Mouse (Mus musculus) heart, embryonic 15.5 days (tissue): ENCODE measurements around the gene Mob3b. TPM values are rescaled to one million over a fixed set of nuclear protein-coding genes. Genes with fewer than 3 reads are reported as not detected.

Experiments
- ATAC-seq: fragments of 200-750 bp; cut with Nextera tagmentation; replicated peaks from 2 replicates; pipeline ENCODE4 v1.8.0; 2017; ENCODE audit warnings: low read depth, moderate TSS enrichment; ENCODE audit not compliant: insufficient number of reproducible peaks, insufficient read depth, low FRiP score
- H3K27ac ChIP-seq: fragments of 300-500 bp; sonication (generic); 2 replicates; pipeline ENCODE4 v1.5.1; 2015; ENCODE audit warnings: mild to moderate bottlenecking, inconsistent platforms
- H3K27me3 ChIP-seq: fragments of 300-500 bp; sonication (generic); 2 replicates; pipeline ENCODE4 v1.6.1; 2015; ENCODE audit warnings: inconsistent platforms
- H3K36me3 ChIP-seq: fragments of 300-500 bp; sonication (generic); 2 replicates; pipeline ENCODE4 v1.6.1; 2015; ENCODE audit warnings: mild to moderate bottlenecking, inconsistent platforms
- H3K4me1 ChIP-seq: fragments of 300-500 bp; sonication (generic); replicated peaks from 2 replicates; pipeline ENCODE4 v1.6.1; 2015; ENCODE audit warnings: inconsistent platforms
- H3K4me2 ChIP-seq: fragments of 300-500 bp; sonication (generic); 2 replicates; pipeline ENCODE4 v1.6.1; 2015; ENCODE audit warnings: inconsistent platforms, mild to moderate bottlenecking, moderate library complexity
- H3K4me3 ChIP-seq: fragments of 300-500 bp; sonication (generic); 2 replicates; pipeline ENCODE4 v1.5.1; 2015; ENCODE audit warnings: mild to moderate bottlenecking, inconsistent platforms
- H3K9ac ChIP-seq: fragments of 300-500 bp; sonication (generic); 2 replicates; pipeline ENCODE4 v1.6.1; 2015; ENCODE audit warnings: mild to moderate bottlenecking, inconsistent platforms
- H3K9me3 ChIP-seq: fragments of 300-500 bp; sonication (generic); replicated peaks from 2 replicates; pipeline ENCODE4 v1.6.1; 2016; ENCODE audit warnings: inconsistent platforms
- WGBS: fragments of 180-500 bp; shearing (Covaris S2); methylation state at CpG from one replicate; pipeline ENCODE4 v1.1.7; 2015; ENCODE audit warnings: mixed read lengths; 5-methylcytosine and 5-hydroxymethylcytosine counted together
- polyA plus RNA-seq: library from polyadenylated mRNA; unstranded; fragments of >200 nt; fragmentation: Nextera tagmentation; extraction: Ambion mirVana; gene quantifications from 2 replicates; pipeline ENCODE4 v1.2.1, GENCODE M21; 2015

The Mob3b gene
- polyA plus RNA-seq, 1 experiment from 2014 or later = 4.1 TPM

GRCm38 (mm10) chr4:35127759-35128158, 29.5 kb downstream of the Mob3b start:
- Histone ChIP-seq H3K4me2 (no peak overlapping the region), H3K9ac (no peak overlapping the region), H3K27me3 (no peaks in the 10 kb centered on the region), H3K27ac (no peak overlapping the region), H3K4me1 (peaks cover 5% of the 10 kb centered on the region), H3K9me3 (no peaks in the 10 kb centered on the region), H3K4me3 (no peak overlapping the region), H3K36me3 (no peaks in the 10 kb centered on the region)
- WGBS = 50% methylated on average over 6 of the region's 6 CpGs
- no peak for ATAC-seq

DNA sequence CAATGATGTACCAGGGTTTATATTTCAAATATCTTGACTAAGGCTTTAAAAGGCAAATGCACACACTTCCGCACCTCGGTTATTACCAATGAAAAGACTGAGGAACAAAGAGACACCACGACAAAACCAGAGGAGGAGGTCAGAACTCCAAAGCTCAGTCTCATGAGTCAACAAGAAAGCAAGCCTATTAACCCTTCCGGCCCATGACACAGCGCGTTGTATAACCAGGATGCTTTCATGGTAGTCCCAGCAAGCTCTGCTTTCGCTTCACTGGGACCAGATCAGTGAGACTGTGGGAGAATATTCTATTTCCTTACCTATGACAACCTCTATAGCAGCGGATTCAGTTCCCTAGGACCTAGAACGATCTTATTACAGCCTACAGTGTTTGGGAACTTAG, 30.5 kb downstream of the Mob3b start:
- no peaks in the 10 kb centered on the region for H3K27me3 ChIP-seq
- no peaks in the 10 kb centered on the region for H3K36me3 ChIP-seq
- H3K9me3 ChIP-seq = no peaks in the 10 kb centered on the region
- WGBS = 83% methylated on average over 9 of the region's 9 CpGs
- H3K27ac ChIP-seq = no peak overlapping the region
- H3K9ac ChIP-seq = no peak overlapping the region
- H3K4me2 ChIP-seq = no peak overlapping the region
- peaks cover 5% of the 10 kb centered on the region for H3K4me1 ChIP-seq
- no peak for ATAC-seq
- no peak overlapping the region for H3K4me3 ChIP-seq

- H3K36me3 ChIP-seq = no peaks in the 10 kb centered on the region
- no peak overlapping the region for H3K4me3 ChIP-seq
- no peaks in the 10 kb centered on the region for H3K9me3 ChIP-seq
- no peak overlapping the region for H3K9ac ChIP-seq
- H3K27ac ChIP-seq = no peak overlapping the region
- no peak for ATAC-seq
- H3K4me2 ChIP-seq = no peak overlapping the region
- 25% methylated on average over 6 of the region's 6 CpGs for WGBS
- no peaks in the 10 kb centered on the region for H3K27me3 ChIP-seq
- H3K4me1 ChIP-seq = peaks cover 4% of the 10 kb centered on the region
These were observed 31.9 kb downstream of the Mob3b start for GRCm38 (mm10) chr4:35125299-35125777.

DNA sequence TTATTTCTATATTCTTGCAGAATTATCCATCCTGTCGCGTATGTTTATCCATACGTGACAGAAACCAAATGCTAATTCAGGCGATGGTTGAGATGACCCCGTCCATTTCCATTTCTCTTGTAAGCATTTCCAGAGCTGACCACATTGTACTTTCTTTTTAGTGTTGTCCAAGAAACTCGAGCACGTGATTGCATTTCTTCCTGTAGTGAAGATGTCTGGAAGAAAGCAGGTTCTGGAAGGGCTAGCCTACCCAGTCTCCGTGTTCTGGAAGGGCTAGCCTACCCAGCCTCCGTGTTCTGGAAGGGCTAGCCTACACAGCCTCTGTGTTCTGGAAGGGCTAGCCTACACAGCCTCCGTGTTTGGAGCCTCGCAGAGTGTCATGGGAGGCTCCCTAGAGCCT, 33.3 kb downstream of the Mob3b start:
- H3K4me2 ChIP-seq = no peak overlapping the region
- no peak overlapping the region for H3K27ac ChIP-seq
- no peaks in the 10 kb centered on the region for H3K9me3 ChIP-seq
- H3K9ac ChIP-seq = no peak overlapping the region
- H3K36me3 ChIP-seq = no peaks in the 10 kb centered on the region
- peaks cover 2% of the 10 kb centered on the region; the same call in 1 of the 2 replicates for H3K4me1 ChIP-seq
- ATAC-seq = no peak
- no peaks in the 10 kb centered on the region for H3K27me3 ChIP-seq
- WGBS = 81% methylated on average over 11 of the region's 11 CpGs
- H3K4me3 ChIP-seq = no peak overlapping the region

DNA sequence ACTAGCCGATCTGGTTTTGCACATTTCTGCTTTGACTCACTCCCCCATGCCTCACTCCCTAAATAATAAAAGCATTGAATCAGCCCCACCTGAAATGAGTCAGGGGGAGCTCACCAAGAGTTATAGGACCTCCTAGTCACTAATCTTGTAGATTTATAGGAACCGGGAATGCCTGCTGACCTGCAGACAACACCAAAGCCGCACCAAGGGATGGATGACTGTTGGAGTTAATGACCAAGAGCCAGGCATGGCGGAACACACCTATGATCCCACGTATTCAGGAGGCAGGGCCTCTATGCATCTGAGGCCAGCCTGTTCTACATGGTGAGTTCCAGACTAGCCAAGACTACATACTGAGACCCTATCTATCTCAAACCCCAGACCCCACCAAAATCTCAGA, 34.2 kb downstream of the Mob3b start:
- Histone ChIP-seq H3K9ac (no peak overlapping the region), H3K9me3 (no peaks in the 10 kb centered on the region), H3K36me3 (no peaks in the 10 kb centered on the region), H3K27me3 (no peaks in the 10 kb centered on the region), H3K4me2 (no peak overlapping the region), H3K4me1 (peaks cover 2% of the 10 kb centered on the region; the same call in 1 of the 2 replicates), H3K4me3 (no peak overlapping the region), H3K27ac (no peak overlapping the region)
- ATAC-seq = no peak
- 82% methylated on average over 5 of the region's 5 CpGs for WGBS

DNA sequence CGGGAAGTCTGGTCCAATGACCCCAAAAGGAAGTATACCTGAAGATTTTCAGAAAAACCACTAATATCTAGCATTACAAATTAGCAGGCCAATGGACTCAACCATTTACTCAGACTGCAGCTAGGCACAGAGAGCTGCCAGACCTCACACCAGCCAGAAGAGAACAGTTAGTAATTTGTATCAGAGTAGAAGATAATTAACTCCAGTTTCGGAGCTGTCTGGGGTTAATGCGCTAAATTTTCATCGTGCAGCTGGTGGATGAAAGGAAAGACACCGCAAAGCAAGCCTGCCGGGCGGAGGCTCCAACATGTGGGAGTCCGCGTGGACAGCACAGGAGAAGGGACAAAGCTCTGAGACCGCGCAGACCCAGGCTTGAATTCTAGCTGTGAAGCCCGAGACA, 36.2 kb downstream of the Mob3b start:
- no peak for ATAC-seq
- no peak overlapping the region for H3K27ac ChIP-seq
- WGBS = 70% methylated on average over 12 of the region's 12 CpGs
- H3K4me1 ChIP-seq = peaks cover 2% of the 10 kb centered on the region; the same call in 1 of the 2 replicates
- no peaks in the 10 kb centered on the region for H3K9me3 ChIP-seq
- H3K36me3 ChIP-seq = no peaks in the 10 kb centered on the region
- no peak overlapping the region for H3K4me2 ChIP-seq
- no peak overlapping the region for H3K9ac ChIP-seq
- no peak overlapping the region for H3K4me3 ChIP-seq
- no peaks in the 10 kb centered on the region for H3K27me3 ChIP-seq

- peaks cover 2% of the 10 kb centered on the region; the same call in 1 of the 2 replicates for H3K4me1 ChIP-seq
- WGBS = 90% methylated on average over 8 of the region's 8 CpGs
- no peak overlapping the region for H3K4me3 ChIP-seq
- no peak overlapping the region for H3K4me2 ChIP-seq
- ATAC-seq = no peak
- no peak overlapping the region for H3K27ac ChIP-seq
- no peaks in the 10 kb centered on the region for H3K36me3 ChIP-seq
- no peaks in the 10 kb centered on the region for H3K9me3 ChIP-seq
- no peaks in the 10 kb centered on the region for H3K27me3 ChIP-seq
- H3K9ac ChIP-seq = no peak overlapping the region
These were observed 36.7 kb downstream of the Mob3b start for GRCm38 (mm10) chr4:35120575-35120974.

DNA sequence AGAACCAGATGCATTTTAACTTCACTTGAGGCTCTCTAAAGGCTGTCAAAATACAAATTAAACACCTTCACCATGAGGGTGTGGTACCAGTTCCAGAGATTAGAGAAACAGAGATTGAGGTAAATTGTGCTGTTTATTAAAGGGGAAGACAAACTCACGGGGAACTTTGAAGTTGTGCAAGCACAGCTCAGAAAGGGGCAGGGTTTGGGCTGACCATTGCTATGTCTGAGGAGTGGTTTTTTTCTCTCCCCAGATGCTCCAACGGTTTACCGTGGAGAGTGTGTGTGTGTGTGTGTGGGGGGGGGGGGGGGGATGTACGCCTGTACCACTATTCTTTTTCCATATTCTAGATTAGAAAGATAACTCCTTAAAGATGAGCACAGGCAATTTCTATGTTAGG, 37.1 kb downstream of the Mob3b start:
- WGBS = 71% methylated on average over 4 of the region's 4 CpGs
- no peaks in the 10 kb centered on the region for H3K4me1 ChIP-seq
- no peak for ATAC-seq
- H3K36me3 ChIP-seq = no peaks in the 10 kb centered on the region
- no peak overlapping the region for H3K9ac ChIP-seq
- no peaks in the 10 kb centered on the region for H3K9me3 ChIP-seq
- H3K4me2 ChIP-seq = no peak overlapping the region
- no peak overlapping the region for H3K4me3 ChIP-seq
- no peak overlapping the region for H3K27ac ChIP-seq
- no peaks in the 10 kb centered on the region for H3K27me3 ChIP-seq

- Histone ChIP-seq H3K27ac (no peak overlapping the region), H3K9me3 (no peaks in the 10 kb centered on the region), H3K4me3 (no peak overlapping the region), H3K4me2 (no peak overlapping the region), H3K9ac (no peak overlapping the region), H3K4me1 (peaks cover 5% of the 10 kb centered on the region; the same call in 1 of the 2 replicates), H3K27me3 (no peaks in the 10 kb centered on the region), H3K36me3 (no peaks in the 10 kb centered on the region)
- no peak for ATAC-seq
- WGBS = 59% methylated on average over 2 of the region's 2 CpGs
These were observed 38.4 kb downstream of the Mob3b start for GRCm38 (mm10) chr4:35118851-35119250.

GRCm38 (mm10) chr4:35117144-35117543, 40.1 kb downstream of the Mob3b start:
- no peaks in the 10 kb centered on the region for H3K27me3 ChIP-seq
- no peak overlapping the region for H3K9ac ChIP-seq
- ATAC-seq = no peak
- H3K36me3 ChIP-seq = no peaks in the 10 kb centered on the region
- no peak overlapping the region for H3K27ac ChIP-seq
- 81% methylated on average over 3 of the region's 3 CpGs for WGBS
- no peak overlapping the region for H3K4me2 ChIP-seq
- peaks cover 12% of the 10 kb centered on the region for H3K4me1 ChIP-seq
- H3K9me3 ChIP-seq = no peaks in the 10 kb centered on the region
- H3K4me3 ChIP-seq = no peak overlapping the region

DNA sequence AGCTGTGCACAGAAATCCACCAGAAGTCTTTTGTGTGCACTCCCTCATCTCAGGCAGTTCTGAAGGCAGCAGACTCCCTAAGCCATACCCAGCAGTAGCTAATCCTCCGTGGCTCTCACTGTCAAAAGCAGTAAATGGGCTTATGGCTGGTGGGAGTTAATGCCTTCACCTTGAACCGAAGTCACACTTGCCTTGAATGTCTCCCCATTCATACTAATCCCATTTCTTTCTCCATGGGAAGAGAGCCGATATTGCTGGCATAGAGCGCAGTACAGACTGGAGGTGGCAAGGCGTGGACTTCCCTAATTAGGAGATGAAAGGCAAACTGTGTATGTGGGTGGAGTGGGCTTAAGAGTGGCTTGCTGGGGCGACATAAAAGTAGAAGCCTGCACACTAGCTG, 41.4 kb downstream of the Mob3b start:
- ATAC-seq = no peak
- H3K27ac ChIP-seq = no peak overlapping the region
- H3K4me1 ChIP-seq = peaks cover 12% of the 10 kb centered on the region
- no peak overlapping the region for H3K4me2 ChIP-seq
- 68% methylated on average over 6 of the region's 6 CpGs for WGBS
- no peak overlapping the region for H3K4me3 ChIP-seq
- H3K9me3 ChIP-seq = no peaks in the 10 kb centered on the region
- H3K36me3 ChIP-seq = no peaks in the 10 kb centered on the region
- no peaks in the 10 kb centered on the region for H3K27me3 ChIP-seq
- no peak overlapping the region for H3K9ac ChIP-seq

- 62% methylated on average over 2 of the region's 2 CpGs for WGBS
- Histone ChIP-seq H3K4me1 (peaks cover 12% of the 10 kb centered on the region), H3K4me3 (no peak overlapping the region)
These were observed 42.3 kb downstream of the Mob3b start for GRCm38 (mm10) chr4:35114950-35115349.

More at GRCm38 (mm10) chr4:35114950-35115349, 42.3 kb downstream of the Mob3b start:
- Histone ChIP-seq H3K9me3 (no peaks in the 10 kb centered on the region), H3K4me2 (no peak overlapping the region), H3K27ac (no peak overlapping the region), H3K9ac (no peak overlapping the region), H3K27me3 (no peaks in the 10 kb centered on the region), H3K36me3 (no peaks in the 10 kb centered on the region)
- ATAC-seq = no peak
